ENCODE assay signal across 19 mouse cellular contexts in the genomic region with DNA sequence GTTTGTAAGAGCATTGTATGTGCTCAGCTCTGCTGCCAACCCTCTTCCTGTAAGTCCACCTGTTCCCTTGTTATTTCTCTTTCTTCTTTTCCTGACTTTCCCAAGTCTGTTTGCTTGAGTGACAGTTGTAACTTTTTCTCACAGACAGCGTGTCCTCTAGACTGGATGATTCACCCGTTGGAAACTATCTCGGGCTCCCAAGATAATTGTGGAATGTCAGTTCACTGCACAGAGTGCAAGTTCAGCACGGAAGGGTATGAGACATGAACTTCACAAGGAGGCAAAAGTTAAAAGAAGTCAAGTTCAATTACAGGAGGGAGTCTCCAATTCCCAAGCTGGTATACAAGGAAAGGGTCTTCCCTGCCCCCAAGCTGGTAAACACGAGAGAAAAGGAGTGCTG.
A peak's percentile ranks its signal among the peaks of the same experiment; 100 is the strongest.
DNase-seq lines count a peak whose midpoint lies in the region; ATAC-seq lines count a peak whose summit lies in the region.
"Had no signal": no experiment of that assay in that cellular context is flagged by ENCODE, and none has a peak within 500 bp of the region (broad histone marks: within the 10 kb centered on the region; RNA-seq: fewer than 3 reads in every experiment).

No protein-coding gene starts in this region.

- 24% methylated on average over 5 of the region's 5 CpGs for WGBS in heart, embryonic 11.5 days (ENCODE audit: insufficient replicate concordance)
- 85% methylated on average over 5 of the region's 5 CpGs for WGBS in midbrain, embryonic 10.5 days
- whole genome bisulfite sequencing in midbrain, embryonic 15.5 days, result 82% methylated on average over 5 of the region's 5 CpGs

- no peak overlapping the region for H3K4me3 ChIP-seq in heart, embryonic 11.5 days (ENCODE audit: low read depth, low read length)
- no peak overlapping the region for H3K4me3 ChIP-seq in midbrain, embryonic 10.5 days
- no peak overlapping the region for H3K4me3 ChIP-seq in midbrain, embryonic 15.5 days
- H3K4me3 ChIP-seq: hindbrain, embryonic 10.5 days; limb, embryonic 10.5 days; liver, embryonic 13.5 days; lung, embryonic 15.5 days; neural tube, embryonic 12.5 days had no signal

- peak; percentile 96 for DNase-seq in heart, adult 11 months
- peak; percentile 9 for DNase-seq in midbrain, embryonic 10.5 days (ENCODE audit: low spot score)
- peak; percentile 66 for DNase-seq in fibroblast of lung, adult 2 months (ENCODE audit: low read depth)
- DNase-seq in skeletal muscle tissue, adult 2 months (ENCODE audit: low read depth, low spot score), result peak; percentile 41
- no peak for DNase-seq in testis, postnatal 14 days (ENCODE audit: low spot score)
- DNase-seq in right cerebral cortex, adult 18-20 months, result no peak
- DNase-seq: adrenal gland, postnatal 14 days; cerebellum, adult 2 months; liver, embryonic 13.5 days; right cerebral cortex, postnatal 25 days; thymus, postnatal 14 days had no signal

- H3K9ac ChIP-seq in heart, embryonic 11.5 days (ENCODE audit: low read depth, low read length), result no peak overlapping the region
- no peak overlapping the region for H3K9ac ChIP-seq in midbrain, embryonic 15.5 days
- H3K9ac ChIP-seq: liver, embryonic 13.5 days; lung, embryonic 15.5 days; neural tube, embryonic 12.5 days had no signal

- ATAC-seq in heart, embryonic 11.5 days (replicated peaks; ENCODE audit: insufficient number of reproducible peaks, low FRiP score, low TSS enrichment), result no peak
- no peak for ATAC-seq in midbrain, embryonic 15.5 days (replicated peaks)

- H3K4me2 ChIP-seq in heart, embryonic 11.5 days, result no peak overlapping the region
- H3K4me2 ChIP-seq in midbrain, embryonic 15.5 days, result no peak overlapping the region
- H3K4me2 ChIP-seq: liver, embryonic 13.5 days; lung, embryonic 15.5 days; neural tube, embryonic 12.5 days had no signal

- H3K27ac ChIP-seq in heart, embryonic 11.5 days (ENCODE audit: low read depth, low read length), result no peak overlapping the region
- no peak overlapping the region for H3K27ac ChIP-seq in midbrain, embryonic 10.5 days (replicated peaks)
- H3K27ac ChIP-seq in midbrain, embryonic 15.5 days, result no peak overlapping the region
- H3K27ac ChIP-seq: hindbrain, embryonic 10.5 days; kidney, postnatal 0 days; limb, embryonic 10.5 days; liver, embryonic 13.5 days; lung, embryonic 15.5 days; neural tube, embryonic 12.5 days; stomach, postnatal 0 days had no signal

- H3K27me3 ChIP-seq in heart, embryonic 11.5 days (ENCODE audit: control insufficient read depth, insufficient read depth, low read length), result no peaks in the 10 kb centered on the region
- H3K27me3 ChIP-seq in midbrain, embryonic 10.5 days (ENCODE audit: low read depth, poor library complexity, severe bottlenecking), result no peaks in the 10 kb centered on the region
- no peaks in the 10 kb centered on the region for H3K27me3 ChIP-seq in midbrain, embryonic 15.5 days (replicated peaks)
- H3K27me3 ChIP-seq: liver, embryonic 13.5 days; lung, embryonic 15.5 days; neural tube, embryonic 12.5 days had no signal

- no peaks in the 10 kb centered on the region for H3K9me3 ChIP-seq in heart, embryonic 11.5 days (replicated peaks; ENCODE audit: control insufficient read depth, low read length)
- no peaks in the 10 kb centered on the region for H3K9me3 ChIP-seq in midbrain, embryonic 10.5 days (replicated peaks)
- no peaks in the 10 kb centered on the region for H3K9me3 ChIP-seq in midbrain, embryonic 15.5 days
- H3K9me3 ChIP-seq: hindbrain, embryonic 10.5 days; limb, embryonic 10.5 days; liver, embryonic 13.5 days; lung, embryonic 15.5 days; neural tube, embryonic 12.5 days had no signal

- H3K4me1 ChIP-seq in heart, embryonic 11.5 days (ENCODE audit: control insufficient read depth, insufficient read depth, low read length), result 0 out of 2 replicates have a peak, but pooled peaks cover 3% of the 10 kb centered on the region
- no peaks in the 10 kb centered on the region for H3K4me1 ChIP-seq in midbrain, embryonic 10.5 days
- no peaks in the 10 kb centered on the region for H3K4me1 ChIP-seq in midbrain, embryonic 15.5 days
- H3K4me1 ChIP-seq: hindbrain, embryonic 10.5 days; liver, embryonic 13.5 days; neural tube, embryonic 12.5 days had no signal

- no peaks in the 10 kb centered on the region for H3K36me3 ChIP-seq in heart, embryonic 11.5 days (ENCODE audit: control insufficient read depth, insufficient read depth, low read length)
- no peaks in the 10 kb centered on the region for H3K36me3 ChIP-seq in midbrain, embryonic 10.5 days
- no peaks in the 10 kb centered on the region for H3K36me3 ChIP-seq in midbrain, embryonic 15.5 days (replicated peaks)
- H3K36me3 ChIP-seq: hindbrain, embryonic 10.5 days; limb, embryonic 10.5 days; liver, embryonic 13.5 days; lung, embryonic 15.5 days; neural tube, embryonic 12.5 days had no signal

Comparison
In these comparisons a context has a peak if more than half of its experiments do, and no peak if none do; other contexts are left out.
1. DNase-seq: peak in heart, adult 11 months (single experiment), midbrain, embryonic 10.5 days (single experiment), fibroblast of lung, adult 2 months (single experiment) and skeletal muscle tissue, adult 2 months (single experiment); none in testis, postnatal 14 days (single experiment) and right cerebral cortex, adult 18-20 months (single experiment).